Mouse (Mus musculus) spleen, postnatal 10 days (tissue): Measurements from ENCODE around the gene Wipi1.

Experiments
- DNase-seq, 2 experiments: peaks; one replicate each; pipeline ENCODE4 v3.0.0; 2021 to 2022; ENCODE audit warnings: low spot score in 2 of 2

The Wipi1 gene

GRCm38 (mm10) chr11:109539290-109539689 is 72.5 kb downstream of the Wipi1 start:
- no peak for DNase-seq

DNA sequence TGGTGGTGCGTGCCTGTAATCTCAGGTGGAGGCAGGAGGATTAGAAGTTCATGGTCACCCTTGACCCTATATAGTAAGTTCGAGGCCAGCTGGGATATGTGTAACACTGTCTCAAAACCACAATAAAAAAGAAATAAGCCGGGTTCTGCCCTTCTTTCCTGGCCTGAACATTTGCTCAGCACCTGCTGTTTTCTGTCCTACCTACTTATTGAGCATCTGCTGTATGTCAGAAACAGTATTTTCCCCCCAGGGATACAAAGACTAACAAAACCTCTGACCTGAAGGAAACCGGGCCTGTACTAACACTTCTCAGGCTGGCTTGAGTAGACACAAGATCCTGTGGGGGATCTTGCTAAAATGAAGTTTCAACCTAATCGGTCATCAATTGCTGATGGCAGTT is 74.8 kb downstream of the Wipi1 start:
- no peak for DNase-seq

GRCm38 (mm10) chr11:109535966-109536365 is 75.8 kb downstream of the Wipi1 start:
- no peak for DNase-seq

GRCm38 (mm10) chr11:109530030-109530429 is 81.7 kb downstream of the Wipi1 start:
- no peak for DNase-seq

DNA sequence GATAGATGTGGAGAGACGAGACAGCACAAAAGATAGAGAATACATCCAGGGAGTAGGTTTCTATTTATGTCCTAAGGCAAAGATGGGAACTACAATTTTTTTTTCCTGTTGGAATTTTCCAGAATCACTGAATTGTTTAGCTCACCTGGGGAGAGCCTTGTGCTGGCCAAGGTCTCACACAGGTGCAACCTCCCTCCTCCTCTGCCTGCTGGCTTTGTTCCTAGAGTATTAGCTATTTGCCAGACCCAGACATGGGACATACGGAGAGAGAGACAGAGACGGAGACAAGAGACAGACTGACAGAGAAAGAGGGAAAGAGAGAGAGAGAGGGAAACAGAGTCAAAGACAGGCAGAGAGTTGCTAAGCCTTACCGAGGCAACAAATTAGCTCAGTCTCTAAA is 86.2 kb downstream of the Wipi1 start:
- DNase-seq, result no peak

- DNase-seq, result no peak
These were observed 86.9 kb downstream of the Wipi1 start for GRCm38 (mm10) chr11:109524869-109525268.
